Mouse (Mus musculus): ENCODE data around the gene Fam210b. TPM values are rescaled to one million over a fixed set of nuclear protein-coding genes. Genes with fewer than 3 reads are reported as not detected.

The Fam210b gene
- polyA plus RNA-seq, 1 experiment from 2014 or later: 11.7 TPM

GRCm38 (mm10) chr2:172370411-172371223 lies 25.3 kb downstream of the Fam210b start, which contains the start of the genes Aurka and Cstf1:
Aurka (minus strand) TSS chr2:172370535.
Cstf1 (plus strand) TSS chr2:172370681.
- DNase-seq (ENCODE audit: low spot score): peak; percentile 98
- H3K9me3 ChIP-seq (replicated peaks; ENCODE audit: low read length): no peaks in the 10 kb centered on the region
- H3K4me3 ChIP-seq (replicated peaks; ENCODE audit: low read depth, low read length): peak within 1 kb of the TSS; percentile 99
- H3K9ac ChIP-seq (ENCODE audit: low read depth, low read length): peak within 1 kb of the TSS; percentile 91
- TF ChIP-seq CTCF (IDR thresholded peaks at IDR 0.05; ENCODE audit: low read depth): no peak
- peak within 1 kb of the TSS; percentile 92 for H3K4me2 ChIP-seq (ENCODE audit: low read length)
- peak within 1 kb of the TSS; percentile 84 for H3K27ac ChIP-seq
- peaks cover 27% of the 10 kb centered on the region for H3K36me3 ChIP-seq (ENCODE audit: insufficient read depth, low read length)
- ATAC-seq (replicated peaks; ENCODE audit: low FRiP score, low read depth): peak; percentile 98
- no peaks in the 10 kb centered on the region for H3K27me3 ChIP-seq (ENCODE audit: insufficient read depth, low read length)
- WGBS: under 1% methylated on average over 66 of the region's 66 CpGs
- peaks cover 9% of the 10 kb centered on the region; the same call in 1 of the 2 replicates for H3K4me1 ChIP-seq (replicated peaks; ENCODE audit: insufficient read depth, low read length)

- peak; percentile 21 for DNase-seq (ENCODE audit: low spot score)
- H3K36me3 ChIP-seq (ENCODE audit: insufficient read depth, low read length): peaks cover 33% of the 10 kb centered on the region
Measured at GRCm38 (mm10) chr2:172371258-172371657, 25.9 kb downstream of the Fam210b start.

GRCm38 (mm10) chr2:172376551-172376950 lies 31.2 kb downstream of the Fam210b start:
- no peaks in the 10 kb centered on the region for H3K9me3 ChIP-seq (replicated peaks; ENCODE audit: low read length)
- 0 out of 2 replicates have a peak, but pooled peaks cover 6% of the 10 kb centered on the region for H3K4me1 ChIP-seq (replicated peaks; ENCODE audit: insufficient read depth, low read length)
- no peak overlapping the region for H3K4me3 ChIP-seq (replicated peaks; ENCODE audit: low read depth, low read length)
- H3K36me3 ChIP-seq (ENCODE audit: insufficient read depth, low read length): peaks cover 72% of the 10 kb centered on the region
- no peak for TF ChIP-seq CTCF (IDR thresholded peaks at IDR 0.05; ENCODE audit: low read depth)
- ATAC-seq (replicated peaks; ENCODE audit: low FRiP score, low read depth) (no peak), DNase-seq (ENCODE audit: low spot score) (no peak)
- no peak overlapping the region for H3K4me2 ChIP-seq (ENCODE audit: low read length)
- no peak overlapping the region for H3K9ac ChIP-seq (ENCODE audit: low read depth, low read length)
- WGBS: 93% methylated on average over 4 of the region's 4 CpGs
- H3K27me3 ChIP-seq (ENCODE audit: insufficient read depth, low read length): no peaks in the 10 kb centered on the region
- no peak overlapping the region for H3K27ac ChIP-seq

More at GRCm38 (mm10) chr2:172371258-172371657, 25.9 kb downstream of the Fam210b start:
- peak overlapping the region; percentile 84 for H3K27ac ChIP-seq
- H3K4me2 ChIP-seq (ENCODE audit: low read length): peak overlapping the region; percentile 92
- under 1% methylated on average over 11 of the region's 11 CpGs for WGBS
- H3K9ac ChIP-seq (ENCODE audit: low read depth, low read length): peak overlapping the region; percentile 91
- TF ChIP-seq CTCF (IDR thresholded peaks at IDR 0.05; ENCODE audit: low read depth): no peak
- no peaks in the 10 kb centered on the region for H3K9me3 ChIP-seq (replicated peaks; ENCODE audit: low read length)
- peak overlapping the region; percentile 99 for H3K4me3 ChIP-seq (replicated peaks; ENCODE audit: low read depth, low read length)
- peaks cover 9% of the 10 kb centered on the region; the same call in 1 of the 2 replicates for H3K4me1 ChIP-seq (replicated peaks; ENCODE audit: insufficient read depth, low read length)
- ATAC-seq (replicated peaks; ENCODE audit: low FRiP score, low read depth): no peak
- no peaks in the 10 kb centered on the region for H3K27me3 ChIP-seq (ENCODE audit: insufficient read depth, low read length)

- Histone ChIP-seq H3K36me3 (ENCODE audit: insufficient read depth, low read length) (peaks cover 75% of the 10 kb centered on the region), H3K4me3 (replicated peaks; ENCODE audit: low read depth, low read length) (no peak overlapping the region), H3K27me3 (ENCODE audit: insufficient read depth, low read length) (no peaks in the 10 kb centered on the region), H3K9ac (ENCODE audit: low read depth, low read length) (no peak overlapping the region), H3K4me1 (replicated peaks; ENCODE audit: insufficient read depth, low read length) (0 out of 2 replicates have a peak, but pooled peaks cover under 1% of the 10 kb centered on the region), H3K9me3 (replicated peaks; ENCODE audit: low read length) (no peaks in the 10 kb centered on the region), H3K27ac (no peak overlapping the region), H3K4me2 (ENCODE audit: low read length) (no peak overlapping the region)
- no peak for TF ChIP-seq CTCF (IDR thresholded peaks at IDR 0.05; ENCODE audit: low read depth)
- ATAC-seq (replicated peaks; ENCODE audit: low FRiP score, low read depth) (no peak), DNase-seq (ENCODE audit: low spot score) (no peak)
- WGBS: 56% methylated on average over 5 of the region's 5 CpGs
Measured at GRCm38 (mm10) chr2:172376999-172377515, 31.7 kb downstream of the Fam210b start.

- Histone ChIP-seq H3K9me3 (replicated peaks; ENCODE audit: low read length) (no peaks in the 10 kb centered on the region), H3K4me3 (replicated peaks; ENCODE audit: low read depth, low read length) (no peak overlapping the region), H3K4me1 (replicated peaks; ENCODE audit: insufficient read depth, low read length) (no peaks in the 10 kb centered on the region), H3K27me3 (ENCODE audit: insufficient read depth, low read length) (no peaks in the 10 kb centered on the region), H3K4me2 (ENCODE audit: low read length) (no peak overlapping the region), H3K36me3 (ENCODE audit: insufficient read depth, low read length) (peaks cover 75% of the 10 kb centered on the region), H3K9ac (ENCODE audit: low read depth, low read length) (no peak overlapping the region), H3K27ac (no peak overlapping the region)
- ATAC-seq (replicated peaks; ENCODE audit: low FRiP score, low read depth): no peak
- peak; percentile 63 for DNase-seq (ENCODE audit: low spot score)
- peak; percentile 75 for TF ChIP-seq CTCF (IDR thresholded peaks at IDR 0.05; ENCODE audit: low read depth)
- 61% methylated on average over 7 of the region's 7 CpGs for WGBS
Measured at GRCm38 (mm10) chr2:172378332-172378731, 33.0 kb downstream of the Fam210b start.

GRCm38 (mm10) chr2:172380513-172380912 lies 35.1 kb downstream of the Fam210b start:
- H3K4me2 ChIP-seq (ENCODE audit: low read length): no peak overlapping the region
- peaks cover 59% of the 10 kb centered on the region for H3K36me3 ChIP-seq (ENCODE audit: insufficient read depth, low read length)
- no peak for DNase-seq (ENCODE audit: low spot score)
- no peak for ATAC-seq (replicated peaks; ENCODE audit: low FRiP score, low read depth)
- H3K27me3 ChIP-seq (ENCODE audit: insufficient read depth, low read length): no peaks in the 10 kb centered on the region
- no peak overlapping the region for H3K27ac ChIP-seq
- no peak overlapping the region for H3K9ac ChIP-seq (ENCODE audit: low read depth, low read length)
- no peak for TF ChIP-seq CTCF (IDR thresholded peaks at IDR 0.05; ENCODE audit: low read depth)
- H3K4me1 ChIP-seq (replicated peaks; ENCODE audit: insufficient read depth, low read length): no peaks in the 10 kb centered on the region
- no peaks in the 10 kb centered on the region for H3K9me3 ChIP-seq (replicated peaks; ENCODE audit: low read length)
- WGBS: 94% methylated on average over 17 of the region's 17 CpGs
- H3K4me3 ChIP-seq (replicated peaks; ENCODE audit: low read depth, low read length): no peak overlapping the region
